Mouse (Mus musculus) liver, postnatal 0 days (tissue): ENCODE data around the gene Shank1.

ENCODE experiments used
- CTCF ChIP-seq: sonication (generic); IDR thresholded peaks from 2 replicates; pipeline ENCODE4 v1.5.1; 2016; ENCODE audit warnings: antibody characterized with exemption, low read depth
- EP300 ChIP-seq: IDR thresholded peaks from 2 replicates; pipeline ENCODE4 v1.6.1; 2016; ENCODE audit warnings: antibody characterized with exemption, low read depth, mild to moderate bottlenecking

- no peak for TF ChIP-seq CTCF
- TF ChIP-seq EP300: no peak
Measured at GRCm38 (mm10) chr7:44401673-44402072, 91.6 kb downstream of the Shank1 start.
